Mouse (Mus musculus) left cerebral cortex, postnatal 14 days (tissue): ENCODE measurements around the gene 1700021F05Rik. TPM values are rescaled to one million over a fixed set of nuclear protein-coding genes. Genes with fewer than 3 reads are reported as not detected.

Experiments used
- DNase-seq, 2 experiments: peaks; one replicate each; pipeline ENCODE4 v3.0.0; 2021 to 2022; ENCODE audit warnings: low spot score in 2 of 2, mixed read lengths in 1 of 2
- intact Hi-C: fragments of 180-260 bp; cut with DNase I; formaldehyde crosslinking; loops from one replicate; pipeline ENCODE4 v1.15.1; 2025
- total RNA-seq, 2 experiments: library from RNA; stranded (reverse); gene quantifications; 2 replicates each; pipeline ENCODE4 v1.2.3; 2021

1700021F05Rik gene
- total RNA-seq, 2 experiments from 2014 or later = 44.3 to 45.1 TPM

GRCm38 (mm10) chr10:43489550-43489949 lies 51.2 kb downstream of the 1700021F05Rik start:
- no peak for DNase-seq
- intact Hi-C loops = no loop called here

GRCm38 (mm10) chr10:43489139-43489538 lies 51.7 kb downstream of the 1700021F05Rik start:
- intact Hi-C loops = no loop called here
- DNase-seq = no peak

DNA sequence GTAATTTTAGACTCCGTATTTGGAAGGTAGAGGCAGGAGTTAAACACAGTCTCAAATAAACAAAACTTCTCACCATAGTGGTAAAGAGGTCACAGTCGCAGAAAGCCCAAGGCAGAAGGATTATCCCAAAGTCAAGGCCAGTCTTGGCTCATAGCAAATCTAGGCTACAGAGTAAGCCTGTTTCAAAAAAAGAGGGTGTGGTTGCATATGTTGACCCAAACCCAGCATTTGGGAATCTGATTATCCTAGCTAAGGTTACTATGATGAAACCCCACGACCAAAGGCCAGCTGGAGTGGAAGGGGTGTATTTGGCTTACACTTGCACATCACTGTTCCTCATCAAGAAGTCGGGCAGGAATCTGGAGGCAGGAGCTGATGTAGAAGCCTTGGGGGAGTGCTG lies 52.5 kb downstream of the 1700021F05Rik start:
- intact Hi-C loops = no loop called here
- DNase-seq = no peak

DNA sequence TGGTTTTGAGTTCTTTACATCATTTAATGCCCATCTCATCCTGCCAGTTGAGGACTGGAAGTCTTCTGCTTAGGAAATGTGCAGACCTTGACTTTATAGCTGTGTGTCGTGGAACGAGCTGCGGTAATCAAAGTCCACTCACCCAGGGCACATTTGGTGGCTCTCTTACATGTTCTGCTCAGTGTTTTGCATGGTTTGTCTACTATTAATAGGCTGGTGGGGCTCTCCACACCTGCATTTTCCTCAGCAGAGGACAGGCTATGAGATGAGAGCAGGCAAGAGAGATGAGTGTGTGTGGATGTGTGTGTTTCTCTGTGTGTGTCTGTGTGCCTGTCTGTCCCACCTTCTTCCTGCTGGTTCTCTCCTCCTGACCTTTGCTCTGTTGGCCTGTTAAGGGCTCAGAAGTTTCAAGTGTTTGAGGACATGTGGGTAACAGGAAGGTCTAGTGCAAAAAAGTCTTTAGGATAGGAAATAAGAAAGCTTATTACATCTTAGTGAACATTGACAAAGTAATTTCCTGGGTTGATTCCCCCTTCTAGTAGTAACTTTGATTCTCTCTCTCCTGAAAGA lies 53.3 kb downstream of the 1700021F05Rik start:
- DNase-seq = no peak
- intact Hi-C loops = no loop called here

- intact Hi-C loops = no loop called here
These were observed 55.0 kb downstream of the 1700021F05Rik start for GRCm38 (mm10) chr10:43485751-43486268.

GRCm38 (mm10) chr10:43483426-43483995 lies 57.3 kb downstream of the 1700021F05Rik start:
- intact Hi-C loops = no loop called here

More at GRCm38 (mm10) chr10:43485751-43486268, 55.0 kb downstream of the 1700021F05Rik start:
- DNase-seq = no peak

GRCm38 (mm10) chr10:43482021-43482420 lies 58.8 kb downstream of the 1700021F05Rik start:
- intact Hi-C loops = no loop called here

More at GRCm38 (mm10) chr10:43483426-43483995, 57.3 kb downstream of the 1700021F05Rik start:
- no peak for DNase-seq

GRCm38 (mm10) chr10:43481179-43481578 lies 59.6 kb downstream of the 1700021F05Rik start:
- intact Hi-C loops = loop anchor here (2.0 kb wide), 1 partner anchor 60 kb away; the partner anchor contains the start of gene 1700021F05Rik
- no peak for DNase-seq

More at GRCm38 (mm10) chr10:43482021-43482420, 58.8 kb downstream of the 1700021F05Rik start:
- DNase-seq = no peak

DNA sequence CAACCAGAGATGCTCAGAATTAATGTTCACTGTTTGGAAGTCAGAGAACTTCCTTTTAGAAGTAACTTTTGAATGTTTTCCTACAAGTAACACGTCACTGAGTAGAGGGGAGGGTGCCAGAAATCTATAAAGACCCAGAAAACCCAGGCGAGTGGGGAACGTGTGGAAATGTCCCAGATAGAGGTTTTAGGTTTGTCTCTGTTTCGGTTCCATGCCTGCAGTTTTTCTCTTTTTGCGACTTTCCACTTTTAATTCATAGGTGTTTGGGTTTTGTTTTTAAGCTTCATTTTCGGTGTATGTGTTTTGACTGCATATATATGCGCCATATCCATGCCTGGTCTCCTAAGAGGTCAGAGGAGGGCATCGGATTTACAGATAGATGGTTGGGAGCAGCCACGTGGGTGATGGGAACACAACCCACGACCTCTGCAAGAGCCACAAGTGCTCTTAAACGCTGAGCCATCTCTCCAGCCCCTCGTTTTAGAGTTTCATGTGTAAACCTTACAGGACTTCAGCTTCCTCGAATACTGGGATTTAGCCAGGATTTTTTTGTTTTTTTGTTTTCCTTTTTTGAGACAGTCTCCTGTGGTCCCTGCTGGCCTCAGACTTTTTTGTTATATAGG lies 60.5 kb downstream of the 1700021F05Rik start:
- intact Hi-C loops = loop anchor here (2.0 kb wide), 1 partner anchor 60 kb away; the partner anchor contains the start of gene 1700021F05Rik
- DNase-seq = no peak

- peak; percentile 68 to 76 for DNase-seq
- intact Hi-C loops = loop anchor here (2.0 to 5.0 kb wide), 2 partner anchors 61 to 307 kb away; partner anchors contain the start of genes 1700021F05Rik, 9030612E09Rik and Sobp
These were observed 61.2 kb downstream of the 1700021F05Rik start for GRCm38 (mm10) chr10:43479436-43480157.

DNA sequence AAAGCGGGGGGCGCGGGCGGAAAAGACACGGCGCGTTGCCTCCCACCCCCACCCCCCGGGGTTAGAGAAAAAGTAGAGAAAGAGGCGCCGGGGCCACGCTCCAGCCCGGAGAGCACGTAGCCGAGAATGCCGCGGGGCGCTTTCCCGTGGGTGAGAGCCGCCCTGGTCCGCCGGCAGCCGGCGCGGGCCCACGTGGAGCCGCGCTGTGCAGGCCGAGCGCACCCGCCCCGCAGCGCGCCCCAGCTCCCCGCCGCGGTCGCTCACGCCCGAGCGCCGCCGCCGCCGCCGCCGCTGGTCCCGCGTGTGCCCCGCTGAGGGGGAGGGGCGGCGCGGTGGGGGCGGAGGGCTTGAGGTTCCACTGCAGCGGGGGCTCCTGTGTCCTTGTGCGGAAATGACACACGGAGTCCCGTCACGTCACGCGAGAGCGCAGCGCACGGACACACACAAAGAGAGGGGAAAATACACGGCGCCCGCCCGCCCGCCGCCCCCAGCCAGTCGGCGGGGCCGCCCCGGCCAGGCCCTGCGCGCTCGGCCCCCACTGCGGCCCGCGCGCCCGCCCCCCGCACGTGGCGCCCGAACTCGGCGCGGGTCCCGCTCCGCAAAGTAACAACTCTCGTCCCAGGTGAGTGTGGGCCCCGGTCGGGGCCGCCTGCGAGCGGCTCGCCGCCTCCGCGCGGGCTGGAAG lies 61.9 kb downstream of the 1700021F05Rik start, which contains the start of gene Bend3:
Gene Bend3, plus strand, starts transcription at position 81 of the 685 bp plus-strand sequence.
- intact Hi-C loops = loop anchor here (5.0 kb wide), 1 partner anchor 307 kb away; the partner anchor contains the start of genes 9030612E09Rik and Sobp
- peak; percentile 63 to 65 for DNase-seq

- intact Hi-C loops = loop anchor here (5.0 kb wide), 1 partner anchor 306 kb away; the partner anchor contains the start of genes 9030612E09Rik and Sobp
- DNase-seq = peak; percentile 53 to 64
These were observed 62.7 kb downstream of the 1700021F05Rik start for GRCm38 (mm10) chr10:43477865-43478681.

GRCm38 (mm10) chr10:43477459-43477858 lies 63.3 kb downstream of the 1700021F05Rik start:
- DNase-seq = no peak
- intact Hi-C loops = loop anchor here (5.0 kb wide), 1 partner anchor 305 kb away; the partner anchor contains the start of genes 9030612E09Rik and Sobp

- intact Hi-C loops = loop anchor here (5.0 kb wide), 1 partner anchor 303 kb away; the partner anchor contains the start of genes 9030612E09Rik and Sobp
These were observed 65.4 kb downstream of the 1700021F05Rik start for GRCm38 (mm10) chr10:43475376-43475775.

More at GRCm38 (mm10) chr10:43475376-43475775, 65.4 kb downstream of the 1700021F05Rik start:
- peak; percentile 39 to 57 for DNase-seq
